Mouse (Mus musculus) CH12.LX (cell line): ENCODE data around the gene Kif26b. TPM values are rescaled to one million over a fixed set of nuclear protein-coding genes. Genes with fewer than 3 reads are reported as not detected.

Source experiments
- DNase-seq: peaks from one replicate; pipeline ENCODE4 v3.0.0-alpha.2; 2013; ENCODE audit errors: extremely low read depth
- H3K27ac ChIP-seq: 2 replicates; pipeline ENCODE4 v1.5.1; 2012; ENCODE audit warnings: low read depth, mild to moderate bottlenecking, control low read depth, moderate library complexity; ENCODE audit not compliant: insufficient read depth
- H3K27me3 ChIP-seq: replicated peaks from 2 replicates; pipeline ENCODE3; 2012; ENCODE audit warnings: inconsistent platforms
- H3K36me3 ChIP-seq, 2 experiments: replicated peaks in 1 of 2; 2 replicates each; pipeline versions ENCODE3 to v1.6.1; 2012; ENCODE audit warnings: inconsistent platforms in 1 of 2, low read length in 1 of 2, mild to moderate bottlenecking in 1 of 2, mixed read lengths in 1 of 2, moderate library complexity in 1 of 2; ENCODE audit not compliant: control insufficient read depth in 1 of 2, insufficient read depth in 1 of 2
- H3K4me1 ChIP-seq, 2 experiments: 2 replicates each; pipeline ENCODE4 v1.6.1; 2012; ENCODE audit warnings: inconsistent platforms in 1 of 2, moderate library complexity in 1 of 2; ENCODE audit not compliant: insufficient read depth in 2 of 2, control insufficient read depth in 1 of 2
- H3K4me2 ChIP-seq: 2 replicates; pipeline ENCODE4 v1.6.1; 2012; ENCODE audit warnings: low read depth, mild to moderate bottlenecking, control low read depth; ENCODE audit not compliant: poor library complexity, insufficient read depth, severe bottlenecking
- H3K4me3 ChIP-seq, 3 experiments: fragments of 150-350 bp in 1 of 3; sonication (generic) in 1 of 3; replicated peaks in 1 of 3; 2 replicates each; pipeline versions ENCODE3 to v1.5.1; 2011 to 2012; ENCODE audit warnings: low read depth in 2 of 3, low read length in 2 of 3, mild to moderate bottlenecking in 2 of 3, moderate library complexity in 2 of 3, control low read depth in 1 of 3, improper control_type of control experiment in 1 of 3, inconsistent platforms in 1 of 3, mixed read lengths in 1 of 3; ENCODE audit not compliant: poor library complexity in 1 of 3
- H3K79me2 ChIP-seq: replicated peaks from 2 replicates; pipeline ENCODE4 v1.6.1; 2012; ENCODE audit warnings: mild to moderate bottlenecking, moderate library complexity; ENCODE audit not compliant: control insufficient read depth, poor library complexity, insufficient read depth, severe bottlenecking; ENCODE audit errors: extremely low read depth
- H3K9ac ChIP-seq: 2 replicates; pipeline ENCODE4 v1.6.1; 2012; ENCODE audit warnings: low read depth, mild to moderate bottlenecking, control low read depth, moderate library complexity; ENCODE audit not compliant: insufficient read depth
- H3K9me3 ChIP-seq: replicated peaks from 2 replicates; pipeline ENCODE3; 2012; ENCODE audit warnings: low read length, inconsistent platforms, mixed read lengths
- CHD2 ChIP-seq: IDR thresholded peaks from 2 replicates; pipeline ENCODE4 v1.6.1; 2011; ENCODE audit warnings: low read length, improper control_type of control experiment
- CTCF ChIP-seq, 2 experiments: IDR thresholded peaks in 1 of 2; conservative IDR thresholded peaks in 1 of 2; 2 replicates each; pipeline ENCODE4 v1.5.1; 2011 to 2012; ENCODE audit warnings: low read depth in 2 of 2, low read length in 2 of 2, improper control_type of control experiment in 1 of 2, inconsistent platforms in 1 of 2, mild to moderate bottlenecking in 1 of 2, moderate library complexity in 1 of 2
- EP300 ChIP-seq: IDR thresholded peaks from 2 replicates; pipeline ENCODE4 v1.6.1; 2011; ENCODE audit warnings: low read length, improper control_type of control experiment
- ETS1 ChIP-seq: conservative IDR thresholded peaks from 2 replicates; pipeline ENCODE4 v1.6.1; 2012; ENCODE audit warnings: low read depth, mild to moderate bottlenecking, inconsistent platforms, low read length, improper control_type of control experiment, moderate library complexity
- GABPA ChIP-seq: IDR thresholded peaks from 2 replicates; pipeline ENCODE4 v1.6.1; 2012; ENCODE audit warnings: low read depth, low read length, improper control_type of control experiment, inconsistent platforms; ENCODE audit not compliant: insufficient replicate concordance
- IRF4 ChIP-seq: IDR thresholded peaks from 2 replicates; pipeline ENCODE4 v1.6.1; 2014; ENCODE audit warnings: low read depth, mild to moderate bottlenecking, inconsistent platforms, low read length, improper control_type of control experiment
- MAX ChIP-seq: IDR thresholded peaks from 2 replicates; pipeline ENCODE4 v1.6.1; 2011; ENCODE audit warnings: low read length, improper control_type of control experiment
- MXI1 ChIP-seq: IDR thresholded peaks from 2 replicates; pipeline ENCODE4 v1.6.1; 2011; ENCODE audit warnings: mild to moderate bottlenecking, low read depth, low read length, improper control_type of control experiment
- NELFE ChIP-seq: IDR thresholded peaks from 2 replicates; pipeline ENCODE4 v1.6.1; 2011; ENCODE audit warnings: low read depth, low read length, improper control_type of control experiment
- POLR2AphosphoS2 ChIP-seq: IDR thresholded peaks from 2 replicates; pipeline ENCODE4 v1.6.1; 2011; ENCODE audit warnings: low read depth, low read length, improper control_type of control experiment
- RAD21 ChIP-seq: IDR thresholded peaks from 2 replicates; pipeline ENCODE4 v1.6.1; 2011; ENCODE audit warnings: low read depth, mild to moderate bottlenecking, low read length, improper control_type of control experiment, moderate library complexity
- SMC3 ChIP-seq: IDR thresholded peaks from 2 replicates; pipeline ENCODE4 v1.6.1; 2011; ENCODE audit warnings: low read depth, low read length, improper control_type of control experiment
- TCF12 ChIP-seq: IDR thresholded peaks from 2 replicates; pipeline ENCODE4 v1.6.1; 2014; ENCODE audit warnings: low read depth, mild to moderate bottlenecking, inconsistent platforms, low read length, improper control_type of control experiment
- UBTF ChIP-seq: IDR thresholded peaks from 2 replicates; pipeline ENCODE4 v1.6.1; 2012; ENCODE audit warnings: low read depth, mild to moderate bottlenecking, inconsistent platforms, low read length, improper control_type of control experiment, moderate library complexity
- USF1 ChIP-seq: IDR thresholded peaks from 2 replicates; pipeline ENCODE4 v1.6.1; 2014; ENCODE audit warnings: low read depth, mild to moderate bottlenecking, inconsistent platforms, low read length, improper control_type of control experiment
- ZC3H11A ChIP-seq: IDR thresholded peaks from 2 replicates; pipeline ENCODE4 v1.6.1; 2012; ENCODE audit warnings: low read depth, mild to moderate bottlenecking, inconsistent platforms, low read length, improper control_type of control experiment
- ZKSCAN1 ChIP-seq: IDR thresholded peaks from 2 replicates; pipeline ENCODE4 v1.6.1; 2012; ENCODE audit warnings: low read depth, inconsistent platforms, low read length, improper control_type of control experiment, borderline replicate concordance
- ZMIZ1 ChIP-seq: IDR thresholded peaks from 2 replicates; pipeline ENCODE4 v1.6.1; 2012; ENCODE audit warnings: low read depth, mild to moderate bottlenecking, inconsistent platforms, low read length, improper control_type of control experiment
- ZNF384 ChIP-seq: IDR thresholded peaks from 2 replicates; pipeline ENCODE4 v1.6.1; 2012; ENCODE audit warnings: low read depth, low read length, improper control_type of control experiment, inconsistent platforms
- dilution Hi-C: fragments of 300-500 bp; cut with MboI; formaldehyde crosslinking; loops from 2 replicates; pipeline ENCODE4 v1.14.3; 2020; ENCODE audit warnings: low sequenced_read_pairs; ENCODE audit not compliant: extremely low pct_unique_long_range_greater_than_20kb, extremely low pct_ligation_motif_present
- in situ Hi-C: fragments of 300-500 bp; cut with MboI; formaldehyde crosslinking; loops from 3 replicates; pipeline ENCODE4 v1.14.3; 2019; ENCODE audit warnings: low sequenced_read_pairs, low pct_ligation_motif_present, low pct_unique_long_range_greater_than_20kb, mixed read lengths
- polyA plus RNA-seq: library from polyadenylated mRNA; unstranded; fragments of >175 nt; gene quantifications from 2 replicates; pipeline ENCODE4 v1.2.1, GENCODE M21; 2012; ENCODE audit warnings: low read depth; ENCODE audit not compliant: insufficient read length
- total RNA-seq, 2 experiments: library from RNA; depleted of rRNA; stranded (reverse); fragments of 300-350 nt in 1 of 2; fragments of >200 nt in 1 of 2; gene quantifications; 2 replicates each; pipeline ENCODE4 v1.2.3; 2012 to 2014

Gene Kif26b
- total and polyA plus RNA-seq, 3 experiments, result 0.09 TPM; not detected in 2

GRCm38 (mm10) chr1:178492493-178492892 is 36.4 kb upstream of the Kif26b start:
- in situ Hi-C loops, result no loop called here
- H3K27me3 ChIP-seq, result no peaks in the 10 kb centered on the region
- H3K27ac ChIP-seq, result no peak overlapping the region
- peaks cover 0 to 14% of the 10 kb centered on the region in 2 experiments; a peak in 2 of 4 replicates for H3K4me1 ChIP-seq
- no peak overlapping the region for H3K4me3 ChIP-seq
- no peaks in the 10 kb centered on the region for H3K9me3 ChIP-seq
- H3K36me3 ChIP-seq, result no peaks in the 10 kb centered on the region
- dilution Hi-C loops, result no loop called here
- TF ChIP-seq ETS1 (no peak), EP300 (no peak), GABPA (no peak), ZKSCAN1 (no peak), ZC3H11A (no peak), CHD2 (no peak), ZNF384 (no peak), ZMIZ1 (no peak), UBTF (no peak)
- H3K79me2 ChIP-seq, result no peaks in the 10 kb centered on the region
- no peak for DNase-seq
- H3K4me2 ChIP-seq, result no peak overlapping the region
- no peak overlapping the region for H3K9ac ChIP-seq

- no peak for TF ChIP-seq ETS1
- H3K79me2 ChIP-seq, result no peaks in the 10 kb centered on the region
- H3K4me2 ChIP-seq, result no peak overlapping the region
- no peaks in the 10 kb centered on the region for H3K36me3 ChIP-seq
- DNase-seq, result no peak
- in situ Hi-C loops (no loop called here), dilution Hi-C loops (no loop called here)
- H3K9me3 ChIP-seq, result no peaks in the 10 kb centered on the region
- no peak overlapping the region for H3K27ac ChIP-seq
- H3K4me1 ChIP-seq, result no peaks in the 10 kb centered on the region; a peak in 1 of 4 replicates
- no peak overlapping the region for H3K9ac ChIP-seq
- no peaks in the 10 kb centered on the region for H3K27me3 ChIP-seq
- H3K4me3 ChIP-seq, result no peak overlapping the region
Measured at GRCm38 (mm10) chr1:178496186-178496585, 32.7 kb upstream of the Kif26b start.

- Histone ChIP-seq H3K4me1 (no peaks in the 10 kb centered on the region), H3K27me3 (no peaks in the 10 kb centered on the region), H3K36me3 (no peaks in the 10 kb centered on the region), H3K27ac (no peak overlapping the region), H3K4me2 (no peak overlapping the region), H3K9me3 (no peaks in the 10 kb centered on the region), H3K4me3 (no peak overlapping the region), H3K9ac (no peak overlapping the region), H3K79me2 (no peaks in the 10 kb centered on the region)
- DNase-seq, result peak; percentile 51
- TF ChIP-seq POLR2AphosphoS2, result no peak
- peak; percentile 27 for TF ChIP-seq RAD21
- TF ChIP-seq IRF4, result no peak
- TF ChIP-seq MAX, result no peak
- no peak for TF ChIP-seq NELFE
- TF ChIP-seq TCF12, result no peak
- no peak for TF ChIP-seq MXI1
- no peak for TF ChIP-seq CHD2
- no peak for TF ChIP-seq USF1
- TF ChIP-seq ETS1, result no peak
- peak; percentile 62 for TF ChIP-seq SMC3
- no peak for TF ChIP-seq GABPA
- TF ChIP-seq ZC3H11A, result no peak
- TF ChIP-seq CTCF (conservative IDR thresholded peaks at IDR 0.05 in 1 of 2, IDR thresholded peaks at IDR 0.05 in 1 of 2; ENCODE audit: low read depth in 2 of 2, low read length in 2 of 2), result peak; percentile 69 to 72; a peak in 3 of 4 replicates
- TF ChIP-seq UBTF, result no peak
- in situ Hi-C loops (no loop called here), dilution Hi-C loops (no loop called here)
Measured at GRCm38 (mm10) chr1:178496841-178497240, 32.1 kb upstream of the Kif26b start.
